ENCODE assay signal across 15 mouse cellular contexts in genomic region chr1:56930096-56930495, GRCm38 (mm10).
"Had no signal": no experiment of that assay in that cellular context is flagged by ENCODE, and none has a peak within 500 bp of the region (broad histone marks: within the 10 kb centered on the region; RNA-seq: fewer than 3 reads in every experiment).

No protein-coding gene starts in this region.

- H3K27me3 ChIP-seq: midbrain, embryonic 13.5 days; midbrain, embryonic 15.5 days; neural tube, embryonic 12.5 days; stomach, embryonic 15.5 days had no signal

- H3K9ac ChIP-seq: lung, embryonic 14.5 days; midbrain, embryonic 13.5 days; midbrain, embryonic 15.5 days; neural tube, embryonic 12.5 days; stomach, embryonic 15.5 days had no signal

- H3K36me3 ChIP-seq: midbrain, embryonic 13.5 days; midbrain, embryonic 15.5 days; neural tube, embryonic 12.5 days; stomach, embryonic 15.5 days had no signal

- DNase-seq: lung, adult 18-20 months; lung, embryonic 14.5 days; lung, postnatal 10 days; lung, postnatal 4 days; right cerebral cortex, adult 18-20 months; right cerebral cortex, postnatal 25 days; right cerebral cortex, postnatal 4 days; thymus, adult 2 months; thymus, postnatal 25 days; thymus, postnatal 4 days had no signal

- H3K27ac ChIP-seq: midbrain, embryonic 13.5 days; midbrain, embryonic 15.5 days; neural tube, embryonic 12.5 days; stomach, embryonic 15.5 days; stomach, postnatal 0 days had no signal

- H3K4me3 ChIP-seq: midbrain, embryonic 13.5 days; midbrain, embryonic 15.5 days; neural tube, embryonic 12.5 days; stomach, embryonic 15.5 days had no signal

- H3K4me1 ChIP-seq: midbrain, embryonic 13.5 days; midbrain, embryonic 15.5 days; neural tube, embryonic 12.5 days; stomach, embryonic 15.5 days had no signal
